Mouse (Mus musculus) hindbrain, embryonic 14.5 days (tissue): ENCODE measurements around the gene Mcee. TPM values are rescaled to one million over a fixed set of nuclear protein-coding genes. Genes with fewer than 3 reads are reported as not detected.

Experiments
- ATAC-seq: fragments of 200-750 bp; cut with Nextera tagmentation; 2 replicates; pipeline ENCODE4 v1.8.0; 2017; ENCODE audit warnings: moderate number of reproducible peaks, mild to moderate bottlenecking, moderate TSS enrichment, moderate library complexity; ENCODE audit not compliant: low FRiP score
- DNase-seq: peaks from one replicate; pipeline ENCODE4 v3.0.0-alpha.2; 2015; ENCODE audit warnings: low spot score
- H3K27ac ChIP-seq: fragments of 300-500 bp; sonication (generic); 2 replicates; pipeline ENCODE4 v1.5.1; 2014; ENCODE audit warnings: mild to moderate bottlenecking, moderate library complexity
- H3K27me3 ChIP-seq: fragments of 300-500 bp; sonication (generic); 2 replicates; pipeline ENCODE4 v1.6.1; 2014; ENCODE audit warnings: mild to moderate bottlenecking, low read length, mixed read lengths; ENCODE audit not compliant: control insufficient read depth, insufficient read depth
- H3K36me3 ChIP-seq: fragments of 300-500 bp; sonication (generic); replicated peaks from 2 replicates; pipeline ENCODE4 v1.6.1; 2014; ENCODE audit not compliant: control insufficient read depth, insufficient read depth
- H3K4me1 ChIP-seq: fragments of 300-500 bp; sonication (generic); replicated peaks from 2 replicates; pipeline ENCODE4 v1.6.1; 2014; ENCODE audit warnings: antibody characterized with exemption, low read length, mixed read lengths; ENCODE audit not compliant: control insufficient read depth, insufficient read depth
- H3K4me2 ChIP-seq: fragments of 300-500 bp; sonication (generic); replicated peaks from 2 replicates; pipeline ENCODE4 v1.6.1; 2014; ENCODE audit warnings: mild to moderate bottlenecking, moderate library complexity
- H3K4me3 ChIP-seq: fragments of 300-500 bp; sonication (generic); replicated peaks from 2 replicates; pipeline ENCODE4 v1.5.1; 2014; ENCODE audit warnings: mild to moderate bottlenecking, low read length
- H3K9ac ChIP-seq: fragments of 300-500 bp; sonication (generic); 2 replicates; pipeline ENCODE4 v1.6.1; 2014
- H3K9me3 ChIP-seq: fragments of 300-500 bp; sonication (generic); 2 replicates; pipeline ENCODE4 v1.6.1; 2016; ENCODE audit warnings: low read length; ENCODE audit not compliant: control insufficient read depth
- WGBS: fragments of 180-500 bp; shearing (Covaris S2); extraction: QIAGEN DNeasy Blood & Tissue Kit; methylation state at CpG from one replicate; pipeline ENCODE4 v1.1.7; 2014; 5-methylcytosine and 5-hydroxymethylcytosine counted together
- polyA plus RNA-seq: library from polyadenylated mRNA; unstranded; fragments of >200 nt; fragmentation: Nextera tagmentation; extraction: Ambion mirVana; gene quantifications from 2 replicates; pipeline ENCODE4 v1.2.1, GENCODE M21; 2014

Gene Mcee
- polyA plus RNA-seq, 1 experiment from 2014 or later: 58.9 TPM

GRCm38 (mm10) chr7:64360586-64360945, 31.8 kb upstream of the Mcee start:
- ATAC-seq: no peak
- peaks cover 63% of the 10 kb centered on the region for H3K36me3 ChIP-seq
- WGBS: 67% methylated on average over 3 of the region's 3 CpGs

GRCm38 (mm10) chr7:64365863-64366262, 26.5 kb upstream of the Mcee start:
- H3K9ac ChIP-seq: no peak overlapping the region
- 93% methylated on average over 5 of the region's 5 CpGs for WGBS
- no peak overlapping the region for H3K27ac ChIP-seq
- H3K9me3 ChIP-seq: no peaks in the 10 kb centered on the region
- no peak overlapping the region for H3K4me2 ChIP-seq
- DNase-seq (no peak), ATAC-seq (no peak)
- no peak overlapping the region for H3K4me3 ChIP-seq
- H3K4me1 ChIP-seq: no peaks in the 10 kb centered on the region; the same call in 1 of the 2 replicates
- H3K36me3 ChIP-seq: peaks cover 65% of the 10 kb centered on the region
- H3K27me3 ChIP-seq: no peaks in the 10 kb centered on the region

More at GRCm38 (mm10) chr7:64360586-64360945, 31.8 kb upstream of the Mcee start:
- Histone ChIP-seq H3K4me2 (no peak overlapping the region), H3K4me1 (no peaks in the 10 kb centered on the region), H3K4me3 (no peak overlapping the region), H3K27ac (peak overlapping the region; percentile 43; the same call in 1 of the 2 replicates), H3K9ac (no peak overlapping the region), H3K27me3 (no peaks in the 10 kb centered on the region), H3K9me3 (no peaks in the 10 kb centered on the region)
- DNase-seq: no peak

- Histone ChIP-seq H3K9me3 (no peaks in the 10 kb centered on the region), H3K4me1 (peaks cover 10% of the 10 kb centered on the region), H3K27ac (no peak overlapping the region), H3K27me3 (no peaks in the 10 kb centered on the region), H3K4me3 (no peak overlapping the region), H3K36me3 (peaks cover 30% of the 10 kb centered on the region), H3K4me2 (no peak overlapping the region), H3K9ac (no peak overlapping the region)
- WGBS: 89% methylated on average over 6 of the region's 6 CpGs
- ATAC-seq (no peak), DNase-seq (no peak)
Measured at GRCm38 (mm10) chr7:64369841-64370240, 22.6 kb upstream of the Mcee start.

GRCm38 (mm10) chr7:64371940-64372878, 20.2 kb upstream of the Mcee start:
- H3K4me1 ChIP-seq: peaks cover 10% of the 10 kb centered on the region
- no peaks in the 10 kb centered on the region for H3K9me3 ChIP-seq
- peaks cover 29% of the 10 kb centered on the region for H3K36me3 ChIP-seq
- 88% methylated on average over 23 of the region's 23 CpGs for WGBS
- no peak for ATAC-seq
- no peak overlapping the region for H3K4me2 ChIP-seq
- H3K9ac ChIP-seq: 0 out of 2 replicates have a peak overlapping the region, but pooled peaks have one; percentile 67
- H3K27ac ChIP-seq: no peak overlapping the region
- no peak overlapping the region for H3K4me3 ChIP-seq
- H3K27me3 ChIP-seq: no peaks in the 10 kb centered on the region
- no peak for DNase-seq

DNA sequence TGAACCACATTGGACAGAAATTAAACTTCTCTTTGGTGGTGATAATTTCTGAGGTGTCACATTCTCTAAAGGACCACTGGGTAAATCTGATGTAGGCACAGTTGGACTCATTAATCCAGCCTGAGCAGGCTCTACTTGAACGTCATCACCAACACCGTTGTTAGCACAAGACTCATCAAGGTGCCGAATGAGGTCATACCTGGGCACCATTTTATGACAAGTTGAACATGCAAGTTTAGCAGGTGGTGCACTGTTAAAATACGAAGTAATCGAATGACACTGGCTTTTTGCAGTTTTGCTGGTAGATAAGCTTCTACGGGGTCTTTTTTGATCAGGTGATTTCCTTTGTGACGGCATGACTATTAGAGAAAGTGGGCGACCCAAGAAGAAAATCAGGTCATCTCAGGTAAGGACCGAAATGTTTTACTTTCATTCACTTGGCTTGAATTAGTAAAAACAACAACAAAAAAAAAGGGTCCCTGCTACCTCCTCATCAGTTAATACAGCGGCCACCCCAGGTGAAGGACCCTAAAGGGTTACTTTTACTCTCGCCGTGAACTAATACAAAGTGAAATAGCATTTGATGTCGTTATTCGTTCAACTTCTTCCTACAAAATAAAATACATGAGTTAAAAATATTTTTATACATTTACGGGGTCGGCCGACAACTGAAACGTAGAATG, 19.1 kb upstream of the Mcee start:
- H3K4me2 ChIP-seq: peak overlapping the region; percentile 69
- H3K27ac ChIP-seq: peak overlapping the region; percentile 93
- DNase-seq (peak; percentile 31), ATAC-seq (peak; percentile 41; the same call in 1 of the 2 replicates)
- H3K27me3 ChIP-seq: no peaks in the 10 kb centered on the region
- H3K9ac ChIP-seq: peak overlapping the region; percentile 67
- no peaks in the 10 kb centered on the region for H3K9me3 ChIP-seq
- 16% methylated on average over 18 of the region's 18 CpGs for WGBS
- peaks cover 34% of the 10 kb centered on the region for H3K36me3 ChIP-seq
- H3K4me1 ChIP-seq: peaks cover 10% of the 10 kb centered on the region
- H3K4me3 ChIP-seq: peak overlapping the region; percentile 65

DNA sequence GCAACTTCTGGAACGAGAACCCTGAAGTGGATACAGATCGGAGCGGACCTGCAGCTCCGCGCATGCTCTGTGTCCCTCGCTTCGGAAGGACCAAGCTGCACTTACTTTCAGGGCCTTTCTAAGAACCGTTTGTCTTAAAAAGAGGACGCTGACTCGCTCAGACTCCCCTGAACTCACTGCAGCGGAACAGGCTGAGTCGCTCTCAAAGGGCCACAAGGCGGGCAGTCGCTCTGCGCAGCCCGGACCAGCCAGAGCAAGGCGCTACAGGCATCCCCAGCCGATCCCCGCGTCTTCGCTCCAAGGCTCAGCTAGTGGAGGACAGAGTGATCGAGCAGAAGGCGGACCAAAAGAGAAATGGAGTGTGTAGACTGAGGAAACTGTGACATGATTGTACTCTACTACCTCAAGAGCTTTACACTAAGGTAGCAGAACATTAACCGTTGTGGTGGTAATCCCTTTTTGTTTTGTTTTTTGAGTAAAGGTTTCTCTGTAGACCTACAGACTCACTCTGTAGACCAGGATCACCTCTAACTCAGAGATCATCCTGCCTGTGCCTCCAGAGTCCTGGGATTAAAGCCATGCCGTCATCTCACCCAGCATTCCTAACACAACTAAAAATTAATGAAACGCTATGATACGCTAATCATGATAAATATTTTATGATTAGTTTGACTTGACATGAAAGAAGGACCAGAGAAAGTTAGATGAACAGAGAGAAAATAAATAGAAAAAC, 18.4 kb upstream of the Mcee start, which contains the start of gene Fan1:
Gene Fan1, minus strand, starts transcription at position 266 of the 733 bp plus-strand sequence.
- DNase-seq (peak; percentile 82), ATAC-seq (peak; percentile 96)
- 5% methylated on average over 27 of the region's 27 CpGs for WGBS
- H3K36me3 ChIP-seq: peaks cover 34% of the 10 kb centered on the region
- peak within 1 kb of the TSS; percentile 67 for H3K9ac ChIP-seq
- peaks cover 10% of the 10 kb centered on the region for H3K4me1 ChIP-seq
- peak within 1 kb of the TSS; percentile 93 for H3K27ac ChIP-seq
- H3K4me3 ChIP-seq: peak within 1 kb of the TSS; percentile 65
- no peaks in the 10 kb centered on the region for H3K9me3 ChIP-seq
- peak within 1 kb of the TSS; percentile 69 for H3K4me2 ChIP-seq
- no peaks in the 10 kb centered on the region for H3K27me3 ChIP-seq

DNA sequence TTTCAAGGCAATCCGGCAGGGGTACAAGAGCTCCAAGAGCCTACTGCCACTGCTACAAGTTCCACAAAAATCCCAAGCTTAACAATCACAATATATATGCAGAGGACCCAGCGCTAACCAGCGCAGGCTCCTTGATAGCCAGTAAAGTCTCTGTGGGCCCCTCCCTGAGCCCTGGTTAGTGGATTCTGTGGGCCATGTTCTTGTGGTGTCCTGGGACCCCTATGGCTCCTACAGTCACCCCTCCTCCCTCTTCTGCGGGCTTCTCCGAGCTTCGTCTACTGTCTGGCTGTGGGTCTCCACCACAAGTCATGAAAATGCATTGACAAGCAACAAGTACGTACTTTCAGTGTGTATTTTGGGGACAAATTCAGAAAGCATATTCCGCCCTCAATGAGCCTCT, 928 bp upstream of the Mcee start:
- Histone ChIP-seq H3K4me3 (peak overlapping the region; percentile 72), H3K4me1 (peaks cover 13% of the 10 kb centered on the region), H3K36me3 (peaks cover 33% of the 10 kb centered on the region), H3K9ac (peak overlapping the region; percentile 64), H3K9me3 (no peaks in the 10 kb centered on the region), H3K27ac (peak overlapping the region; percentile 48), H3K27me3 (no peaks in the 10 kb centered on the region), H3K4me2 (peak overlapping the region; percentile 96)
- DNase-seq: no peak
- 6% methylated on average over 8 of the region's 8 CpGs for WGBS
- ATAC-seq: no peak

- Histone ChIP-seq H3K9ac (peak overlapping the region; percentile 76), H3K4me2 (peak overlapping the region; percentile 72), H3K9me3 (no peaks in the 10 kb centered on the region), H3K36me3 (peaks cover 20% of the 10 kb centered on the region), H3K27ac (peak overlapping the region; percentile 48; the same call in 1 of the 2 replicates), H3K4me1 (peaks cover 13% of the 10 kb centered on the region), H3K4me3 (peak overlapping the region; percentile 72), H3K27me3 (no peaks in the 10 kb centered on the region)
- ATAC-seq: no peak
- DNase-seq: no peak
- WGBS: 2% methylated on average over 15 of the region's 15 CpGs
Measured at GRCm38 (mm10) chr7:64392819-64393151, 378 bp downstream of the Mcee start.

- Histone ChIP-seq H3K4me1 (no peaks in the 10 kb centered on the region), H3K4me3 (no peak overlapping the region), H3K4me2 (no peak overlapping the region), H3K27ac (no peak overlapping the region), H3K9ac (no peak overlapping the region), H3K27me3 (no peaks in the 10 kb centered on the region), H3K36me3 (peaks cover 7% of the 10 kb centered on the region; the same call in 1 of the 2 replicates), H3K9me3 (no peaks in the 10 kb centered on the region)
- 100% methylated on average over 1 of the region's 1 CpGs for WGBS
- DNase-seq (no peak), ATAC-seq (no peak)
Measured at GRCm38 (mm10) chr7:64400725-64401124, 8.3 kb downstream of the Mcee start.
